Mouse (Mus musculus) hindbrain, embryonic 14.5 days (tissue): ENCODE measurements at regions not wholly inside any gene's neighbourhood (a gene's known extent, or its start where the extent isn't known, plus 50 kb on each side); places are given as distances from the start of the nearest gene placed in this dataset.

Source experiments
- ATAC-seq: fragments of 200-750 bp; cut with Nextera tagmentation; 2 replicates; pipeline ENCODE4 v1.8.0; 2017; ENCODE audit warnings: moderate number of reproducible peaks, mild to moderate bottlenecking, moderate TSS enrichment, moderate library complexity; ENCODE audit not compliant: low FRiP score
- DNase-seq: peaks from one replicate; pipeline ENCODE4 v3.0.0-alpha.2; 2015; ENCODE audit warnings: low spot score
- H3K27ac ChIP-seq: fragments of 300-500 bp; sonication (generic); 2 replicates; pipeline ENCODE4 v1.5.1; 2014; ENCODE audit warnings: mild to moderate bottlenecking, moderate library complexity
- H3K27me3 ChIP-seq: fragments of 300-500 bp; sonication (generic); 2 replicates; pipeline ENCODE4 v1.6.1; 2014; ENCODE audit warnings: mild to moderate bottlenecking, low read length, mixed read lengths; ENCODE audit not compliant: control insufficient read depth, insufficient read depth
- H3K36me3 ChIP-seq: fragments of 300-500 bp; sonication (generic); replicated peaks from 2 replicates; pipeline ENCODE4 v1.6.1; 2014; ENCODE audit not compliant: control insufficient read depth, insufficient read depth
- H3K4me1 ChIP-seq: fragments of 300-500 bp; sonication (generic); replicated peaks from 2 replicates; pipeline ENCODE4 v1.6.1; 2014; ENCODE audit warnings: antibody characterized with exemption, low read length, mixed read lengths; ENCODE audit not compliant: control insufficient read depth, insufficient read depth
- H3K4me2 ChIP-seq: fragments of 300-500 bp; sonication (generic); replicated peaks from 2 replicates; pipeline ENCODE4 v1.6.1; 2014; ENCODE audit warnings: mild to moderate bottlenecking, moderate library complexity
- H3K4me3 ChIP-seq: fragments of 300-500 bp; sonication (generic); replicated peaks from 2 replicates; pipeline ENCODE4 v1.5.1; 2014; ENCODE audit warnings: mild to moderate bottlenecking, low read length
- H3K9ac ChIP-seq: fragments of 300-500 bp; sonication (generic); 2 replicates; pipeline ENCODE4 v1.6.1; 2014
- H3K9me3 ChIP-seq: fragments of 300-500 bp; sonication (generic); 2 replicates; pipeline ENCODE4 v1.6.1; 2016; ENCODE audit warnings: low read length; ENCODE audit not compliant: control insufficient read depth
- WGBS: fragments of 180-500 bp; shearing (Covaris S2); extraction: QIAGEN DNeasy Blood & Tissue Kit; methylation state at CpG from one replicate; pipeline ENCODE4 v1.1.7; 2014; 5-methylcytosine and 5-hydroxymethylcytosine counted together

DNA sequence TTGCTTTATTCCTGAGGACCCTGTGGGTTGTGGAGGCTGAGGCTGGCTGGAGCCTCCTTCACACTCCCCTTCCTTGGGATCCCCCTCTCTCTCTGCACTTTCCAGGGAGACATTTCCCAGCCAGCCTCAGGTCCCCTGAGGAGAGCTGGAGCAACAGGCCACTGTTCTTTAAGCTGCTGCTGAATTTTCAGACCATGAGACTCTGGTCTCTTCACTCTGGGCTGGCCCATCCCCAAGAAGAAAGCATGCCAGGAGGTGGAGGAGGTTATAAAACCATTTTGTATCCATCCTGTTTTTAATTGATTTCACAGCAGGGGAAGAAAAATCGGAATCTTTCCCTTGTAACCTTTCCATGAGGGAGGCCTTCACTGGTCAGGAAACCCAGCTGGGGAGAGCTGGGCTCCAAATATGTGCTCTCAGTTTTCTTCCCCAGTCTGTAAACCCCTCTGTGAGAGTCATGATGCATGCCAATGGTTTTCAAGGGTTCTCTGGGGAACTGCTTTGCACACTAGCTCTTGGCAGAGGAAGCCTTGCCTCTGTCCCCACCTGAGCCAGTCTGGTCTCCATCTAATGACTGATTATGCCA, 122.6 kb downstream of the Mtx3 start:
- Histone ChIP-seq H3K27me3 (no peaks in the 10 kb centered on the region), H3K4me3 (no peak overlapping the region), H3K9ac (no peak overlapping the region), H3K9me3 (no peaks in the 10 kb centered on the region), H3K36me3 (no peaks in the 10 kb centered on the region), H3K27ac (no peak overlapping the region), H3K4me1 (no peaks in the 10 kb centered on the region), H3K4me2 (no peak overlapping the region)
- WGBS, result 74% methylated on average over 1 of the region's 1 CpGs
- DNase-seq, result no peak
- no peak for ATAC-seq

DNA sequence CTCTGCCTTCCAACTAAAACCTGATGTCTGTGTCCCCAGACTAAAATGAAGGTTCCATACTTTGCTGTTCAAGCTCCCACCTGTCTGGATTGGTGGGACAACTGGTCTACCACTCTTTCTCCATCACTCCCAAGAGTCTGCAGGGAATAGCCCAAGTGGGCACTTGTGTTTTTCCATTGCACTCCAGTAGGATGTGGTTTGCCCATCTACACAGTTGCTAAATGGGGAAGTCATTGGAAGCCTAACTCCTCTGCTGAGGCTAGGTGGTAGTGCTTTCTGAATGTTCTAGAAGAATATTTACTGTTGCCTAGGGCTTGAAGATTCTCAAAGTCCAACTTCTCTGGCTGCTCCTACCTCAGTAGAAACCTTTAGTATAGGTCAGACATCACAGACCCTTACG, 125.0 kb downstream of the Mtx3 start:
- Histone ChIP-seq H3K9ac (no peak overlapping the region), H3K9me3 (no peaks in the 10 kb centered on the region), H3K36me3 (no peaks in the 10 kb centered on the region), H3K4me1 (no peaks in the 10 kb centered on the region), H3K4me2 (no peak overlapping the region), H3K27me3 (no peaks in the 10 kb centered on the region), H3K4me3 (no peak overlapping the region), H3K27ac (no peak overlapping the region)
- DNase-seq (no peak), ATAC-seq (no peak)
- WGBS, result 97% methylated on average over 1 of the region's 1 CpGs

DNA sequence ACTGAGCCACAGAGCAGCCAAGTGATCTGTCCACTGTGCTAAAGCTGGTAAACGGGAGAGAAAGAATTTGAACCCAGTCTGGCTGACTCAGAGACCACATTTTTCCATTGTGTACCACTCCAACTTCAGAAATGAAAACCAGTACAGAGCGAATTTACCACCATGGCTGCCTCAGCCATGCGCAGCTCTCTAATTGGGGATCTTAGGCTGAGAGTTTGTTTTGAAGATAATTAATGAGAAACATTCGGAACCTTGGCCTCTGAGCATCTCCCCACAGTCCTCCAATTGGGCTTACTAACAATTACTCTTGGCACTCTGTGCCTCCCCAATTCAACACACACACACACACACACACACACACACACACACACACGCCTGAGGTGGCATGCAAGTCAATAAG, 128.3 kb downstream of the Mtx3 start:
- DNase-seq (no peak), ATAC-seq (no peak)
- 83% methylated on average over 5 of the region's 5 CpGs for WGBS
- Histone ChIP-seq H3K4me2 (no peak overlapping the region), H3K27ac (no peak overlapping the region), H3K4me3 (no peak overlapping the region), H3K9ac (no peak overlapping the region), H3K36me3 (no peaks in the 10 kb centered on the region), H3K9me3 (no peaks in the 10 kb centered on the region), H3K27me3 (no peaks in the 10 kb centered on the region), H3K4me1 (no peaks in the 10 kb centered on the region)

DNA sequence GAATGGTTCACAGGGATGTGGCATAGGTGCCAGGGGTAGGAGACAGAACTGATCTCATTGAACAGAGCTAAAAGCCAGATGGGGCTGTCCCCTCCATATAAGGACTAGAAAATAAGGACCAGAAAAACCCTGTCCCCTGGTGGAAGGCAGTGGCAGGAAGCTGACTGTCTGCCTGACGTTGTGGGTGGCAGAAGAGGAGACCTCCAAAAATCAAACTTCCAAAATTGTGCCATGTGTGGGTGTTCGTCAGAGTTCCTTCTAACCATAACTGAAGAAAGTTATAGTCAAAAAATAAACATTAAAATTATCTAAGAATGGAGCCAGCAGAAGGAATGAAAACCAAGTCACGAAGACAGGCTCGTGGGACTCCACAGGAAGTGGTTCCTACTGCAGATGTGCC, 129.2 kb downstream of the Mtx3 start:
- ATAC-seq (no peak), DNase-seq (no peak)
- no peak overlapping the region for H3K4me3 ChIP-seq
- H3K36me3 ChIP-seq, result no peaks in the 10 kb centered on the region
- H3K9me3 ChIP-seq, result no peaks in the 10 kb centered on the region
- no peak overlapping the region for H3K9ac ChIP-seq
- no peak overlapping the region for H3K4me2 ChIP-seq
- WGBS, result 89% methylated on average over 4 of the region's 4 CpGs
- H3K4me1 ChIP-seq, result no peaks in the 10 kb centered on the region
- H3K27ac ChIP-seq, result no peak overlapping the region
- H3K27me3 ChIP-seq, result no peaks in the 10 kb centered on the region

DNA sequence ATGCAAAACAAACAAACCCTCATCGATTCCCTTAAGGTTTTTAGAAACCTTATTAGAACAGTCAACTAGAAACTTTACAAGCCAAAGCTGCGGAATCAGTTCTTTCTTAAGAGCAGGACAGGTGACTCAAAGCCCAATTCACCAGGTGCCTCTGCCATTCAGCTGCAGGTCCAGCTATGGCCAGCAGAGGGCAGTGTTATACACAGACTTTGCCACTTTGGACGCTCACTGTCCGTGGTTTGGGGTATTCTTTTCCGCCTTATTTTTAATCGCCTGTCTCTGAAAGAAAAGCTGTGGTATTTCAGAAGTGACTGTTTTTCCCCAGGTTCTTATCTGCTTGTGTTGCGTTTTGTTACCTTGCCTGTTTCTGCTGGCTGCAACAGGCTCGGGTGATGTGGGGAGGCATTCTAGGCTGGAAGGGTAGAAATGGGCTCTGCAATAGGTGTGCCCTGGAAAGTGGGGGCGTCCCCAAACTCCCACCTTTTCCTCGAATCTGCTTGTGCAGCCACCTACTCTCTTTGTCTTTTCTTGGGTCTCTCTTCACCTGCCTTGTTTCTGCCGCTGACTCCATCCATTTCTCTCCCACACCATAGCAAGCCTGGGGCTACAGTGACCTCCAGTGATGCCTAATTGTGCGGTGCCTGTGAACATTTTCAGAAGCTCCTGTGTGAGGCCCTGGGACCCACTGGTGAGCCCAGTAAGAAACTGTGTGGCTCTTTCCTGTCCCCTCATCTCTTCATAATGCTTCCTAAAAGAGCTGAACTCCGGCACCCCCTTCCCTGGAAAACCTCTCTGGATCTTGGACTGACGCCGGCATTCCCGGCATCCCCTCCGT, 142.4 kb downstream of the Mtx3 start:
- Histone ChIP-seq H3K4me1 (no peaks in the 10 kb centered on the region), H3K27me3 (0 out of 2 replicates have a peak, but pooled peaks cover 3% of the 10 kb centered on the region), H3K4me3 (peak overlapping the region; percentile 17), H3K9ac (peak overlapping the region; percentile 52; the same call in 1 of the 2 replicates), H3K36me3 (no peaks in the 10 kb centered on the region), H3K4me2 (peak overlapping the region; percentile 54), H3K27ac (no peak overlapping the region), H3K9me3 (no peaks in the 10 kb centered on the region)
- ATAC-seq (peak; percentile 69; the same call in 1 of the 2 replicates), DNase-seq (peak; percentile 86)
- WGBS, result 47% methylated on average over 17 of the region's 17 CpGs

DNA sequence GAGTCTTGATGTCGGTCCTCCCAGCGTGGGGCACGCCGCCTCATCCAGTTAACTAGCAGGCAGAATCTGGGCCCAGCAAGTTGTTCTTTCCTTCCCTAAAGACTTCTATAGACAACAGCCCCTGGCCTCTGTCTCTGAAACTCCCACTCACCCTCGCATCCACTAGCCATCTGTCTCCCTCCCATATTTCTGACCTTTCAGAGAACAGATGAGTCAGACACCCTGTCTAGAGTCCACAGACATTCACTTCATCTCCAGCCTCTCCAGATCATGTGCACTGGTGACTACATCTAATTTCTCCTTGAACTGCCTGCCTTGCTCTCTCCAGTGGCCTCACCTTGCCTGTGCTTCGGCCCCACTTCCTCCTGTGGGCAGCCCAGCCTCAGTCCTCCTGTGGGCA, 143.1 kb downstream of the Mtx3 start:
- Histone ChIP-seq H3K4me3 (no peak overlapping the region), H3K9ac (no peak overlapping the region), H3K4me1 (no peaks in the 10 kb centered on the region), H3K27me3 (0 out of 2 replicates have a peak, but pooled peaks cover 3% of the 10 kb centered on the region), H3K9me3 (no peaks in the 10 kb centered on the region), H3K27ac (no peak overlapping the region), H3K4me2 (no peak overlapping the region), H3K36me3 (no peaks in the 10 kb centered on the region)
- DNase-seq, result no peak
- WGBS, result 87% methylated on average over 6 of the region's 6 CpGs
- ATAC-seq, result no peak

DNA sequence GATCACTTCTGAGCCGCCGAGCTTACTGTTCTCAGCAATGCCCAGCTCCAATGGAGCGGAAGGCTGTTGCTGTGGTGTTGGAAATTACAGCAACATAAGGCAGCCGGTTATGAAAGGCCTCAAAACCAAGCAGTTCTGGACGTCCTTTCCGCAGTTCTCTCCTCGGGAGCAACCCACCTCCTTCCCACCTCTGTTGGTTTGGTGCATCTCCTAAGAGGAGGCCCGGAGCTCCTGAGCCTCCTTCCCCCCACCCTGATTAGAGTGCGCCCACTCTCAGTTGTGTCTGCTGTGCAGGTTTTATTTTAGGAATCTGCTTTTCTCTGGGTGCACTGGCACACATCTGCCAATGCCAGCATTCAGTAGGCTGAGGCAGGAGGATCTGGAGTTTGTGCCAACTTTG, 144.0 kb downstream of the Mtx3 start:
- H3K27me3 ChIP-seq, result 0 out of 2 replicates have a peak, but pooled peaks cover 3% of the 10 kb centered on the region
- no peaks in the 10 kb centered on the region for H3K4me1 ChIP-seq
- no peak overlapping the region for H3K4me3 ChIP-seq
- no peak overlapping the region for H3K4me2 ChIP-seq
- H3K27ac ChIP-seq, result no peak overlapping the region
- H3K9me3 ChIP-seq, result no peaks in the 10 kb centered on the region
- no peaks in the 10 kb centered on the region for H3K36me3 ChIP-seq
- ATAC-seq (no peak), DNase-seq (no peak)
- no peak overlapping the region for H3K9ac ChIP-seq
- 79% methylated on average over 9 of the region's 9 CpGs for WGBS

DNA sequence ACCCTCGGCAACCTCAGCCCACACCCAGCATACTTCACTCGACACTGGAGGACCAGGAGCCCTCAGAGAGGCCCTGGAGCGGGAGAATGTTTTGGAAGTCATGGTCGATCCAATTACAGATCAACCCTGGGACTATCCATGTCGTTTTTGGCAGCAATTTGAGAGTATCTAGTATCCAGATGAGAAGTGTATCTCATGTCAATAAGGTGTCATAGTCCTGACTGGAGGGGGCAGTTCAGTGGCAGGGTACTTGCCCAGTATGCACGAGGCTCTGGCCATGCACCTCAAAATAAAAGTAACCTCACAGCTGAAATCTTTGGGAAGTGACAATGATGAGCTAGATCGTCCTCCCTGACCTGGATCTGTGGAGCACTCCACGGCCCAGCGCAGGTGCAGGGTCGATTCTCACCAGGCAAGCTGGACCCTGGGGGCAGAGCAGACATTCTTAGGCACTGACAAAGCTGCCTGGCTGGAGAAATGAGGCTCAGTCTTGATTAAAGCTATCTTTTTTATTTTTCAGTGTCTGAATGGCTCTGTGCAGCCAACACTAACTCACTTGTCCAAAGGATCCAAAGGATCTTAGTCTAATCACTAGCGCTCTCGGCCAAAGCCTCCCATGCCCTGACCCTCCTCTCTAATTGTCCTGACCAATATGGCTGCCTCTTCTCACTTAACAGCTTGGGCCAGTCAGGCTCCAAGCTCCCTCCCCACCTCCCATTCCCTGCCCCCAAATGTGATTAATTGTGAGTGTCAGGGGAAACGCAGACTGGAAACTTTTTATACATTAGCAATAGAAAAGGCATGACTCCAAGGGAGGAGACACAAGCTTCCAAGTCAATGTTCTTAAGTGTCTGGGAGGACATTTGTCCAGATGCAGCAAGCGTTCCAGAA, 146.0 kb downstream of the Mtx3 start:
- ATAC-seq, result no peak
- 84% methylated on average over 14 of the region's 14 CpGs for WGBS
- no peak overlapping the region for H3K4me3 ChIP-seq
- no peaks in the 10 kb centered on the region for H3K4me1 ChIP-seq
- no peak overlapping the region for H3K27ac ChIP-seq
- H3K9ac ChIP-seq, result no peak overlapping the region
- DNase-seq, result no peak
- no peaks in the 10 kb centered on the region for H3K9me3 ChIP-seq
- H3K36me3 ChIP-seq, result no peaks in the 10 kb centered on the region
- H3K27me3 ChIP-seq, result 0 out of 2 replicates have a peak, but pooled peaks cover 3% of the 10 kb centered on the region
- no peak overlapping the region for H3K4me2 ChIP-seq
